Mouse (Mus musculus): Measurements from ENCODE around the gene Gm973. TPM values are rescaled to one million over a fixed set of nuclear protein-coding genes. Genes with fewer than 3 reads are reported as not detected.
A peak's percentile ranks its signal among the peaks of the same experiment; 100 is the strongest.

The Gm973 gene
- polyA plus RNA-seq, 1 experiment from 2014 or later, result 1.4 TPM

GRCm38 (mm10) chr1:59567521-59567920 lies 51.5 kb downstream of the Gm973 start:
- no peak overlapping the region for H3K4me2 ChIP-seq (replicated peaks; ENCODE audit: low read depth, low read length)
- no peak overlapping the region for H3K27ac ChIP-seq (ENCODE audit: low read depth, low read length)
- no peak for ATAC-seq (ENCODE audit: low FRiP score, low TSS enrichment)
- 87% methylated on average over 4 of the region's 4 CpGs for WGBS
- no peaks in the 10 kb centered on the region for H3K27me3 ChIP-seq (ENCODE audit: control insufficient read depth, insufficient read depth, low read length)
- H3K9me3 ChIP-seq (ENCODE audit: control insufficient read depth, low read length), result no peaks in the 10 kb centered on the region; the same call in 1 of the 2 replicates
- no peaks in the 10 kb centered on the region for H3K4me1 ChIP-seq (ENCODE audit: control insufficient read depth, insufficient read depth, low read length)
- H3K36me3 ChIP-seq (ENCODE audit: control insufficient read depth, insufficient read depth, low read length), result no peaks in the 10 kb centered on the region
- no peak overlapping the region for H3K9ac ChIP-seq (ENCODE audit: low read depth, low read length)
- no peak overlapping the region for H3K4me3 ChIP-seq (ENCODE audit: low read length)

- Histone ChIP-seq H3K36me3 (ENCODE audit: control insufficient read depth, insufficient read depth, low read length) (no peaks in the 10 kb centered on the region), H3K4me2 (replicated peaks; ENCODE audit: low read depth, low read length) (no peak overlapping the region), H3K27ac (ENCODE audit: low read depth, low read length) (no peak overlapping the region), H3K9me3 (ENCODE audit: control insufficient read depth, low read length) (no peaks in the 10 kb centered on the region; the same call in 1 of the 2 replicates), H3K4me1 (ENCODE audit: control insufficient read depth, insufficient read depth, low read length) (no peaks in the 10 kb centered on the region), H3K9ac (ENCODE audit: low read depth, low read length) (no peak overlapping the region), H3K4me3 (ENCODE audit: low read length) (no peak overlapping the region), H3K27me3 (ENCODE audit: control insufficient read depth, insufficient read depth, low read length) (no peaks in the 10 kb centered on the region)
- WGBS, result 93% methylated on average over 1 of the region's 1 CpGs
- ATAC-seq (ENCODE audit: low FRiP score, low TSS enrichment), result no peak
These were observed 52.2 kb downstream of the Gm973 start for GRCm38 (mm10) chr1:59568283-59568682.

GRCm38 (mm10) chr1:59569301-59569700 lies 53.2 kb downstream of the Gm973 start:
- no peaks in the 10 kb centered on the region for H3K36me3 ChIP-seq (ENCODE audit: control insufficient read depth, insufficient read depth, low read length)
- H3K4me1 ChIP-seq (ENCODE audit: control insufficient read depth, insufficient read depth, low read length), result no peaks in the 10 kb centered on the region; the same call in 1 of the 2 replicates
- no peak for ATAC-seq (ENCODE audit: low FRiP score, low TSS enrichment)
- no peak overlapping the region for H3K27ac ChIP-seq (ENCODE audit: low read depth, low read length)
- no peak overlapping the region for H3K4me2 ChIP-seq (replicated peaks; ENCODE audit: low read depth, low read length)
- no peaks in the 10 kb centered on the region for H3K9me3 ChIP-seq (ENCODE audit: control insufficient read depth, low read length)
- H3K9ac ChIP-seq (ENCODE audit: low read depth, low read length), result no peak overlapping the region
- no peak overlapping the region for H3K4me3 ChIP-seq (ENCODE audit: low read length)
- 94% methylated on average over 5 of the region's 5 CpGs for WGBS
- no peaks in the 10 kb centered on the region for H3K27me3 ChIP-seq (ENCODE audit: control insufficient read depth, insufficient read depth, low read length)

GRCm38 (mm10) chr1:59570767-59571166 lies 54.7 kb downstream of the Gm973 start:
- no peak overlapping the region for H3K9ac ChIP-seq (ENCODE audit: low read depth, low read length)
- no peak overlapping the region for H3K4me3 ChIP-seq (ENCODE audit: low read length)
- no peaks in the 10 kb centered on the region for H3K36me3 ChIP-seq (ENCODE audit: control insufficient read depth, insufficient read depth, low read length)
- no peaks in the 10 kb centered on the region for H3K9me3 ChIP-seq (ENCODE audit: control insufficient read depth, low read length)
- H3K4me2 ChIP-seq (replicated peaks; ENCODE audit: low read depth, low read length), result no peak overlapping the region
- peaks cover 6% of the 10 kb centered on the region; the same call in 1 of the 2 replicates for H3K4me1 ChIP-seq (ENCODE audit: control insufficient read depth, insufficient read depth, low read length)
- 36% methylated on average over 4 of the region's 4 CpGs for WGBS
- no peak for ATAC-seq (ENCODE audit: low FRiP score, low TSS enrichment)
- H3K27me3 ChIP-seq (ENCODE audit: control insufficient read depth, insufficient read depth, low read length), result no peaks in the 10 kb centered on the region
- no peak overlapping the region for H3K27ac ChIP-seq (ENCODE audit: low read depth, low read length)

GRCm38 (mm10) chr1:59571502-59571901 lies 55.4 kb downstream of the Gm973 start:
- Histone ChIP-seq H3K27ac (ENCODE audit: low read depth, low read length) (no peak overlapping the region), H3K9ac (ENCODE audit: low read depth, low read length) (no peak overlapping the region), H3K4me1 (ENCODE audit: control insufficient read depth, insufficient read depth, low read length) (peaks cover 6% of the 10 kb centered on the region; the same call in 1 of the 2 replicates), H3K4me2 (replicated peaks; ENCODE audit: low read depth, low read length) (no peak overlapping the region), H3K4me3 (ENCODE audit: low read length) (no peak overlapping the region), H3K9me3 (ENCODE audit: control insufficient read depth, low read length) (no peaks in the 10 kb centered on the region), H3K36me3 (ENCODE audit: control insufficient read depth, insufficient read depth, low read length) (no peaks in the 10 kb centered on the region), H3K27me3 (ENCODE audit: control insufficient read depth, insufficient read depth, low read length) (no peaks in the 10 kb centered on the region)
- ATAC-seq (ENCODE audit: low FRiP score, low TSS enrichment), result no peak
- WGBS, result 58% methylated on average over 3 of the region's 3 CpGs

GRCm38 (mm10) chr1:59573843-59574242 lies 57.8 kb downstream of the Gm973 start:
- H3K9me3 ChIP-seq (ENCODE audit: control insufficient read depth, low read length), result no peaks in the 10 kb centered on the region
- H3K27ac ChIP-seq (ENCODE audit: low read depth, low read length), result no peak overlapping the region
- H3K27me3 ChIP-seq (ENCODE audit: control insufficient read depth, insufficient read depth, low read length), result no peaks in the 10 kb centered on the region
- WGBS, result 79% methylated on average over 3 of the region's 3 CpGs
- peak; percentile 41; the same call in 1 of the 2 replicates for ATAC-seq (ENCODE audit: low FRiP score, low TSS enrichment)
- no peak overlapping the region for H3K4me2 ChIP-seq (replicated peaks; ENCODE audit: low read depth, low read length)
- H3K4me1 ChIP-seq (ENCODE audit: control insufficient read depth, insufficient read depth, low read length), result peaks cover 9% of the 10 kb centered on the region; the same call in 1 of the 2 replicates
- H3K36me3 ChIP-seq (ENCODE audit: control insufficient read depth, insufficient read depth, low read length), result no peaks in the 10 kb centered on the region
- H3K4me3 ChIP-seq (ENCODE audit: low read length), result no peak overlapping the region
- H3K9ac ChIP-seq (ENCODE audit: low read depth, low read length), result no peak overlapping the region

GRCm38 (mm10) chr1:59574262-59575187 lies 58.5 kb downstream of the Gm973 start:
- H3K4me3 ChIP-seq (ENCODE audit: low read length), result no peak overlapping the region
- H3K36me3 ChIP-seq (ENCODE audit: control insufficient read depth, insufficient read depth, low read length), result no peaks in the 10 kb centered on the region
- no peak overlapping the region for H3K27ac ChIP-seq (ENCODE audit: low read depth, low read length)
- 30% methylated on average over 21 of the region's 21 CpGs for WGBS
- H3K9ac ChIP-seq (ENCODE audit: low read depth, low read length), result peak overlapping the region; percentile 19; the same call in 1 of the 2 replicates
- no peaks in the 10 kb centered on the region for H3K27me3 ChIP-seq (ENCODE audit: control insufficient read depth, insufficient read depth, low read length)
- peaks cover 13% of the 10 kb centered on the region for H3K4me1 ChIP-seq (ENCODE audit: control insufficient read depth, insufficient read depth, low read length)
- H3K9me3 ChIP-seq (ENCODE audit: control insufficient read depth, low read length), result no peaks in the 10 kb centered on the region
- no peak for ATAC-seq (ENCODE audit: low FRiP score, low TSS enrichment)
- H3K4me2 ChIP-seq (replicated peaks; ENCODE audit: low read depth, low read length), result peak overlapping the region; percentile 34

- no peaks in the 10 kb centered on the region for H3K9me3 ChIP-seq (ENCODE audit: control insufficient read depth, low read length)
- H3K4me3 ChIP-seq (ENCODE audit: low read length), result no peak overlapping the region
- H3K27ac ChIP-seq (ENCODE audit: low read depth, low read length), result no peak overlapping the region
- no peaks in the 10 kb centered on the region for H3K36me3 ChIP-seq (ENCODE audit: control insufficient read depth, insufficient read depth, low read length)
- no peaks in the 10 kb centered on the region for H3K27me3 ChIP-seq (ENCODE audit: control insufficient read depth, insufficient read depth, low read length)
- no peak overlapping the region for H3K4me2 ChIP-seq (replicated peaks; ENCODE audit: low read depth, low read length)
- H3K9ac ChIP-seq (ENCODE audit: low read depth, low read length), result no peak overlapping the region
- peaks cover 25% of the 10 kb centered on the region for H3K4me1 ChIP-seq (ENCODE audit: control insufficient read depth, insufficient read depth, low read length)
- WGBS, result 47% methylated on average over 4 of the region's 4 CpGs
- ATAC-seq (ENCODE audit: low FRiP score, low TSS enrichment), result no peak
These were observed 62.7 kb downstream of the Gm973 start for GRCm38 (mm10) chr1:59578770-59579169.

GRCm38 (mm10) chr1:59579327-59579726 lies 63.3 kb downstream of the Gm973 start:
- WGBS, result 30% methylated on average over 5 of the region's 5 CpGs
- Histone ChIP-seq H3K36me3 (ENCODE audit: control insufficient read depth, insufficient read depth, low read length) (no peaks in the 10 kb centered on the region), H3K9ac (ENCODE audit: low read depth, low read length) (no peak overlapping the region), H3K9me3 (ENCODE audit: control insufficient read depth, low read length) (no peaks in the 10 kb centered on the region), H3K4me2 (replicated peaks; ENCODE audit: low read depth, low read length) (no peak overlapping the region), H3K4me1 (ENCODE audit: control insufficient read depth, insufficient read depth, low read length) (peaks cover 30% of the 10 kb centered on the region), H3K27ac (ENCODE audit: low read depth, low read length) (peak overlapping the region; percentile 11; the same call in 1 of the 2 replicates), H3K4me3 (ENCODE audit: low read length) (no peak overlapping the region), H3K27me3 (ENCODE audit: control insufficient read depth, insufficient read depth, low read length) (no peaks in the 10 kb centered on the region)
- no peak for ATAC-seq (ENCODE audit: low FRiP score, low TSS enrichment)
